Mouse (Mus musculus) midbrain, embryonic 13.5 days (tissue): ENCODE results near the gene Asphd2. TPM values are rescaled to one million over a fixed set of nuclear protein-coding genes. Genes with fewer than 3 reads are reported as not detected.
"Not testable (repeated sequence)": the region's sequence is repeated elsewhere in the genome, so short reads cannot be mapped to it uniquely, and the experiment has no call there.

Experiments
- ATAC-seq: fragments of 200-750 bp; cut with Nextera tagmentation; 2 replicates; pipeline ENCODE4 v1.8.0; 2017; ENCODE audit warnings: mild to moderate bottlenecking, moderate TSS enrichment, moderate library complexity
- H3K27ac ChIP-seq: fragments of 300-500 bp; sonication (generic); 2 replicates; pipeline ENCODE4 v1.5.1; 2015; ENCODE audit warnings: inconsistent platforms, mild to moderate bottlenecking, moderate library complexity
- H3K27me3 ChIP-seq: fragments of 300-500 bp; sonication (generic); 2 replicates; pipeline ENCODE4 v1.6.1; 2015; ENCODE audit warnings: mild to moderate bottlenecking, inconsistent platforms
- H3K36me3 ChIP-seq: fragments of 300-500 bp; sonication (generic); 2 replicates; pipeline ENCODE4 v1.6.1; 2015; ENCODE audit warnings: mild to moderate bottlenecking, inconsistent platforms
- H3K4me1 ChIP-seq: fragments of 300-500 bp; sonication (generic); replicated peaks from 2 replicates; pipeline ENCODE4 v1.6.1; 2015; ENCODE audit warnings: inconsistent platforms
- H3K4me2 ChIP-seq: fragments of 300-500 bp; sonication (generic); replicated peaks from 2 replicates; pipeline ENCODE4 v1.6.1; 2015; ENCODE audit warnings: moderate library complexity, mild to moderate bottlenecking, inconsistent platforms
- H3K4me3 ChIP-seq: fragments of 300-500 bp; sonication (generic); replicated peaks from 2 replicates; pipeline ENCODE4 v1.5.1; 2015; ENCODE audit warnings: mild to moderate bottlenecking, inconsistent platforms
- H3K9ac ChIP-seq: fragments of 300-500 bp; sonication (generic); replicated peaks from 2 replicates; pipeline ENCODE4 v1.6.1; 2015; ENCODE audit warnings: mild to moderate bottlenecking, inconsistent platforms
- H3K9me3 ChIP-seq: fragments of 300-500 bp; sonication (generic); 2 replicates; pipeline ENCODE4 v1.6.1; 2016; ENCODE audit warnings: mild to moderate bottlenecking, inconsistent platforms
- WGBS: fragments of 180-500 bp; shearing (Covaris S2); methylation state at CpG from one replicate; pipeline ENCODE4 v1.1.7; 2015; 5-methylcytosine and 5-hydroxymethylcytosine counted together
- polyA plus RNA-seq: library from polyadenylated mRNA; unstranded; fragments of >200 nt; fragmentation: Nextera tagmentation; extraction: Ambion mirVana; gene quantifications from 2 replicates; pipeline ENCODE4 v1.2.1, GENCODE M21; 2015

The Asphd2 gene
- polyA plus RNA-seq = 37.8 and 47.6 TPM in 2 replicates

DNA sequence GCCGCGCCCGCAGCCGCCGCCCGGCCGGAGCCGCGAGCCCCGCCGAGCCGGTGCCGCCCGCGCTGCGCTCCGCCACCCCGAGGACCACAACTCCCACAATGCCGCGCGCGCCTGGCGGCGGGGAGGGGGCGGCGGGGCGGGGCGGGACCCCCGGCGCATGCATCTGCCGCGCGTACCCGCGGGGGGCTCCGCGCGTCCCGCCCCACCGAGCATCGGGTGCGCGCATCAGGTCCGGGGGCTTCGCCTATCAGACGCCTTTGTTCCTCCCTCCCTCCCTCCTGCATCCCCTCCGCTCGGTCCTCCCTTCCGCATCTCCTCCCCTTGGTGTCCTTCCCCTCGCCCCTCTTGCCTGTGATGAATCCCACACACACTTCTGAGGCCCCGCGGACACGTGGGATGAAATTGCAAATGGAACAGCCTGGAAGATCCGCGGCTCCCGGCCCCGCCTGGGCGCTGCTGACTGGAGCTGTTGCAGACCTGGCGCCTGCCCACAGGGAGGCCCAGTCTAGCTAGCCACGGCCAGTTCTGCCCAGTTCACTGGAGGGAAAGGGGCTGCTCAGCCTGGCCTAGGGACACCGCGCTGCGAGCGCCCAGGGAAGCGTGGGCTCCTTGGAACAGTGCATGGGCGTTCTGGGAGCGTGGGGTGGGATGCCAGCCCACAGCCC, at the start of gene Asphd2:
Gene Asphd2, minus strand, starts transcription at position 88 of the 665 bp plus-strand sequence.
- peaks cover 18% of the 10 kb centered on the region for H3K36me3 ChIP-seq
- H3K4me3 ChIP-seq = peak within 1 kb of the TSS; percentile 74
- H3K4me1 ChIP-seq = peaks cover 51% of the 10 kb centered on the region
- peak within 1 kb of the TSS; percentile 94 for H3K27ac ChIP-seq
- H3K4me2 ChIP-seq = peak within 1 kb of the TSS; percentile 93
- peak within 1 kb of the TSS; percentile 86 for H3K9ac ChIP-seq
- H3K9me3 ChIP-seq = no peaks in the 10 kb centered on the region
- WGBS = under 1% methylated on average over 45 of the region's 67 CpGs
- no peaks in the 10 kb centered on the region for H3K27me3 ChIP-seq
- peak; percentile 90 for ATAC-seq

DNA sequence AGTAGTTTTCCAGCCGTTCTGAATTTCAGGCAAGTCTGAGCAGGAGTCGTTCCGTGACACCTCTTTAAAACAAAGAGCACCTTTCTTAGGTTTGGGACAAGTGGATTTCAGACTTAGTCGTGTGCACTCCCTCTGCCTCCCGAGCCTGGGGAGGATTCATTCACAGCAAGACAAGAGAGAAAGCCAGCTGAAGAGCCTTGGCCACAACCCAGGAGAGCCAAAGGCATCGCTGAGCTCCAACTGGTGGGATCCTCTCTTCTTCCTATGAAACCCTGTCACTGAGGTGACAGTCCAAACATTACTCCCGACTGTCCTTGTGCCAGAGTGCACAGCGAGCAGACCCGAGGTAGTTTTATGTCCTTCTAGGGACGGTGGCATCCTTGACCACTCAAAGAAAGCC, 43.9 kb upstream of the Asphd2 start:
- Histone ChIP-seq H3K9ac (no peak overlapping the region), H3K9me3 (no peaks in the 10 kb centered on the region), H3K36me3 (peaks cover 20% of the 10 kb centered on the region; the same call in 1 of the 2 replicates), H3K27ac (no peak overlapping the region), H3K4me3 (no peak overlapping the region), H3K4me1 (peaks cover 1% of the 10 kb centered on the region), H3K27me3 (no peaks in the 10 kb centered on the region), H3K4me2 (no peak overlapping the region)
- ATAC-seq = no peak
- WGBS = 61% methylated on average over 10 of the region's 10 CpGs

DNA sequence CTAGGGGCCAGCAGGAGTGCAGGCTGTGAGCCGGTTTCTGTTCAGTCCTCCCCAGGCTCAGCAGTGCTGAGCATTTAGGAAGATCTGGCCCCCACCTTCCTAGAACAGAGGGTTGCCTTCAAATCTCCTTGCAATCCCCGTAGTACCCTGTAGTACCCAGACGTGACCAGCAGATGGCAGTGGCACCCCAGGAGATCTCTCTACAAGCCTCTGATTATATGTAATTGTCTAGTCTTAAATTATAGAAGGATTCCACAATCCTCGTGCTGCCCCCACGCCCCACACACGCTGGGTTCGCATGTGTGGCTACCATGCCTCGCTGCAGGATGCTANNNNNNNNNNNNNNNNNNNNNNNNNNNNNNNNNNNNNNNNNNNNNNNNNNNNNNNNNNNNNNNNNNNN, 38.3 kb upstream of the Asphd2 start:
- Histone ChIP-seq H3K27ac (no peak overlapping the region), H3K36me3 (peaks cover 17% of the 10 kb centered on the region), H3K4me1 (peaks cover 22% of the 10 kb centered on the region), H3K27me3 (peaks cover 33% of the 10 kb centered on the region), H3K9me3 (no peaks in the 10 kb centered on the region), H3K4me2 (no peak overlapping the region), H3K9ac (0 out of 2 replicates have a peak overlapping the region, but pooled peaks have one; percentile 4), H3K4me3 (no peak overlapping the region)
- peak; percentile 46 for ATAC-seq
- 1% methylated on average over 8 of the region's 8 CpGs for WGBS

DNA sequence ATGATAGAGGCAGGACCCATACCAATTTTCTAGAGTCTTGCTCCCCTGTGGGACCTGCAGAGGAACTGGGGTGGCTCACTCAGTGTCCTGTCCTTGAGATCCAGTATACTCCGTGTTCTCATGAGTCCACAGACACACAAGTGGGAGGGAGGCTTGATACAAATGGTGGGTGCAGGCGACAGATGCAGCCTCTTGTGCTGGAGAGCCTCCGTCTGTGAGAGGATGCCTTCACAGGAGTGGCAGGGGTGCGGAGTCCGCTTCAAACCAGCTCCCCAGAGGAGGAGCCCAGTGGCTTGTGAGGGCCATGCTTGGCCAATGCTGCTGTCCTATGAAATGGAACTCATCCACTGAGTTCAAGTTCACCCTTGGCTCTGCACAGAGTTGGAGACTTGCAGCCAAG, 37.4 kb upstream of the Asphd2 start:
- H3K27me3 ChIP-seq = peaks cover 37% of the 10 kb centered on the region
- H3K27ac ChIP-seq = no peak overlapping the region
- 45% methylated on average over 5 of the region's 5 CpGs for WGBS
- H3K4me2 ChIP-seq = no peak overlapping the region
- H3K4me3 ChIP-seq = no peak overlapping the region
- ATAC-seq = no peak
- H3K9ac ChIP-seq = 0 out of 2 replicates have a peak overlapping the region, but pooled peaks have one; percentile 1
- H3K4me1 ChIP-seq = peaks cover 22% of the 10 kb centered on the region
- H3K9me3 ChIP-seq = no peaks in the 10 kb centered on the region
- peaks cover 17% of the 10 kb centered on the region for H3K36me3 ChIP-seq

DNA sequence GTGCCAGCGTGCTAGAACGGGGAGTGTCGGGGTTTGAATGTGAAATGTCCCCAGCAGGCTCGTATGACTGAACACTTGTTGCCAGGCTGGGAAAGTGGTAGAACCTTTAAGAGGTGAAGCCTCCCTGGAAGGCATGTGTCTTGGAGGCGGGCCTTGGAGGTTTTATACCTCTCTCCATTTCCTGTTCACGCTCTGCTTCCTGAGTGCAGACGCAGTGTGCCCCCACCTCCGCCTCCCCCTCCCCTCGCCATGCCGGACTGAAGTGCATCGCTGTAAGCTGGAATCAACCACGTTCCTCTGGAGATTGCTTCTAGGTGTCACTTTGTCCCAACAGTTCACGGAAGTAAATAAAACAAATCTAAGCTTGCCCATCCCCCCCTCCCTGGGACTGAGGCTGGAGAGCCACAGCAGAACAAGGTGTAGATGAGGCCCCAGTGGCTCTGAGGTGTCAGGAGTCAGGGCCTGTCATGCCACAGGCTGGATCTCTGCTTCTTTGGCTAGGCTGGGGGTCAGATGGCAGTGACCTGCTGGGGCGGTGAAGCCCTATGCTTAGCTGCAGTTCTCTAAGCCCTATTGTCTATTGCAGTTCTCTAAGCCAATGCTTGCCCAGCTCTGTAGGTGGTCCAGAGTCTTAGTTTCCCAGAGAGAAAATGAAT, 36.6 kb upstream of the Asphd2 start:
- Histone ChIP-seq H3K27me3 (peaks cover 43% of the 10 kb centered on the region), H3K9ac (0 out of 2 replicates have a peak overlapping the region, but pooled peaks have one; percentile 1), H3K36me3 (peaks cover 15% of the 10 kb centered on the region), H3K27ac (no peak overlapping the region), H3K4me2 (no peak overlapping the region), H3K9me3 (no peaks in the 10 kb centered on the region), H3K4me3 (no peak overlapping the region), H3K4me1 (peaks cover 22% of the 10 kb centered on the region)
- 17% methylated on average over 14 of the region's 14 CpGs for WGBS
- no peak for ATAC-seq

DNA sequence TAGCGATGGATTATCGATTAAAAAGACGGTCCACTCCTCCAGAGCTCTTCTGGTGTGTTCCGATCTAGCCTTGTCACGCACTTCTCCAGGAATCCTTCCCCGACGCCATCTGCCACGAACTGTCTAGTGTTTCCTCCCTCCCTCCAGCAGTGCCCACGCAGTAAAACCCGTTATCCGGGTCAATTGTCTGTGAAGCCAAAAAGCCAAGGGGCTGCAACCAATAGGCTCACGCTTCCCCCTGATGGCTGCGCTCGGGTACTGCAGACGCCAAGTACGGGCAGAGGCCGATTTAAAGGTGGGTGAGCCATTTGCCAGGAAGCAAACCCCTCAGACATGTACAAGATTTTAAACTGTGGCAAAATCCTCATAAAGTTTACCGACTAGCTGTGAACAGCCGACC, 34.3 kb upstream of the Asphd2 start:
- peaks cover 26% of the 10 kb centered on the region for H3K4me1 ChIP-seq
- ATAC-seq = peak; percentile 19; the same call in 1 of the 2 replicates
- peaks cover 59% of the 10 kb centered on the region for H3K27me3 ChIP-seq
- no peaks in the 10 kb centered on the region for H3K9me3 ChIP-seq
- no peak overlapping the region for H3K9ac ChIP-seq
- WGBS = 9% methylated on average over 19 of the region's 19 CpGs
- peak overlapping the region; percentile 36 for H3K4me2 ChIP-seq
- H3K36me3 ChIP-seq = peaks cover 6% of the 10 kb centered on the region
- no peak overlapping the region; the same call in 1 of the 2 replicates for H3K4me3 ChIP-seq
- 0 out of 2 replicates have a peak overlapping the region, but pooled peaks have one; percentile 49 for H3K27ac ChIP-seq

DNA sequence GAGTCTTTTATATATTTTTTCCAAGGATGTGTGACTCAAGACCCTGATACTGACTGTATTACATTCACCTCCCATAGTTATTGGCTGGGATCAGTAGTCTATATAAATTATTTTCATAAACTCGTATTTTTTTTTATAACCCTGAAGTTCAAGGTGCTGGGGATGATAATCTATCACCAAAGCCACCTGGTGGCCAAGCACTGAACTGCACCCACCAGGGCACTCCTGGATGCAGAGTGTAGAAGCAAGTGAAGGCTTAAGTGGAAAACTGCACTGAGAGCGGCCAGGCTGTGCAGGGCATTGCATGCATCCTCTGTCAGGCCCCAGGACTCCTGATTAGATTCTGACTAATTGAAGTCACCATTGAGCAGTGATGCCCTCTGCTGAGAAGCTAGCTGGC, 32.6 kb upstream of the Asphd2 start:
- no peaks in the 10 kb centered on the region for H3K9me3 ChIP-seq
- ATAC-seq = peak; percentile 46; the same call in 1 of the 2 replicates
- no peak overlapping the region for H3K4me3 ChIP-seq
- peaks cover 19% of the 10 kb centered on the region for H3K36me3 ChIP-seq
- H3K4me1 ChIP-seq = peaks cover 20% of the 10 kb centered on the region
- H3K9ac ChIP-seq = no peak overlapping the region
- no peak overlapping the region for H3K4me2 ChIP-seq
- 36% methylated on average over 2 of the region's 2 CpGs for WGBS
- no peak overlapping the region for H3K27ac ChIP-seq
- peaks cover 68% of the 10 kb centered on the region for H3K27me3 ChIP-seq

DNA sequence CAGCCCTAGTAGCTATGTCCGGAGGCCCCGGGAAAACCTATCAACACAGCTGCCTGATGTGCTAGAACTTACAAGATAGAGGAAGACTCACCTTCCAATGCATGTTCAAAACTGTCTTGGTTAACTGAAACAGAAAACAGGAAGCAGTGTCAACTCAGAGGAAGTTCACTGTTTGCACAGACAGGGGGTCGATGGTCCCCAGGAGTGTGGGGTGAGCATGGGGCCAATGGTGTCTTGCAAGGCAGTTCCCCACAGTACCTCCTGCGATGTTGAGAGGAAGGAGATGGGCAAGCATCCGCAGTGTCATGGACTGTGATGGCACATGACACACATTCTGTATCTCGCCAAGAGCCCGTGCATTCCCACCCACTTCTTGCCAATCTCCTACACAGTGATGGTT, 32.0 kb upstream of the Asphd2 start:
- Histone ChIP-seq H3K4me3 (no peak overlapping the region), H3K36me3 (peaks cover 24% of the 10 kb centered on the region), H3K27ac (no peak overlapping the region), H3K27me3 (peaks cover 68% of the 10 kb centered on the region), H3K4me1 (peaks cover 14% of the 10 kb centered on the region), H3K9me3 (no peaks in the 10 kb centered on the region), H3K9ac (no peak overlapping the region), H3K4me2 (no peak overlapping the region)
- no peak for ATAC-seq
- 91% methylated on average over 7 of the region's 7 CpGs for WGBS

DNA sequence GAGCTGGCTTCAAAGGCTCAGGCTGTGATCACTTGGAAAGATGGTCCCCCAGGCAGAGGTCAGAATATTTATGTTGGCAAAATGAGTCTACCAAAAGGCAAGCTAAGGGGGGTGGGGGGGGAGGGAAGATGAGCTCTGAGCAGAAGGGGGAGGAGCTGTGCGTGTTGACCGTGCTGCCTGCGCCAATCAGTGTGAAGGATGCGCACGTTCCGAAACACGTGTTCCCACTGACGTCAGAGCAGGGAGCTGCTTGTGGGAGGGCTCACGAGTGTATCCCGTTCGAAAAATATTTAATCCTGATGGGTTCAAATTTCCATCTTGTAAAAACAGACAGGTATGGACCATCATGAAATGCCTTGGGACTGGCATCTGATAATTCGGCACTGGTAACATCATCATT, 24.9 kb upstream of the Asphd2 start:
- Histone ChIP-seq H3K9ac (no peak overlapping the region), H3K27me3 (peaks cover 43% of the 10 kb centered on the region), H3K4me1 (peaks cover 31% of the 10 kb centered on the region), H3K36me3 (peaks cover 38% of the 10 kb centered on the region), H3K9me3 (no peaks in the 10 kb centered on the region), H3K4me2 (no peak overlapping the region), H3K4me3 (no peak overlapping the region), H3K27ac (no peak overlapping the region)
- no peak for ATAC-seq
- WGBS = 30% methylated on average over 12 of the region's 12 CpGs

DNA sequence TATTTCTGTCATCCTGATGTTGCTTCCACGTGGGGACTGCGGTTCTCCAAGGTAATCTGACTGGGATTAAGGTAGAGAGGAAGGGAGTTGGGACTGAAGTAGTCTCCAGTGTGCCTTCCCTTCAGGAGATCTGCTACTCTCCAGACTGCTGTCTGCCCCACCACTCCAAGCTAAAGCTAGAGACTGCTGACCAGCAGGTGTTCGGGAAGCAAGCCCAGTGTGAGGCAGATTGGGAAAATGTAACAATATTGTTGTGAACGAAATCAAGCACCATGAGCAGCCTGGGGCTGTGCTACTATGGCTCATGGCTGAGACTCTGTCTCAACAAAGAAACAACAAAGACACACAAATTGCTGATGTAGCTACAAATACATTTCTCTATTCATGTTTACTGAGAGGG, 23.4 kb upstream of the Asphd2 start:
- no peak for ATAC-seq
- Histone ChIP-seq H3K27ac (peak overlapping the region; percentile 67), H3K4me3 (no peak overlapping the region), H3K9me3 (no peaks in the 10 kb centered on the region; the same call in 1 of the 2 replicates), H3K9ac (no peak overlapping the region), H3K4me1 (peaks cover 29% of the 10 kb centered on the region), H3K36me3 (peaks cover 25% of the 10 kb centered on the region), H3K4me2 (no peak overlapping the region), H3K27me3 (peaks cover 33% of the 10 kb centered on the region)
- 49% methylated on average over 4 of the region's 4 CpGs for WGBS

DNA sequence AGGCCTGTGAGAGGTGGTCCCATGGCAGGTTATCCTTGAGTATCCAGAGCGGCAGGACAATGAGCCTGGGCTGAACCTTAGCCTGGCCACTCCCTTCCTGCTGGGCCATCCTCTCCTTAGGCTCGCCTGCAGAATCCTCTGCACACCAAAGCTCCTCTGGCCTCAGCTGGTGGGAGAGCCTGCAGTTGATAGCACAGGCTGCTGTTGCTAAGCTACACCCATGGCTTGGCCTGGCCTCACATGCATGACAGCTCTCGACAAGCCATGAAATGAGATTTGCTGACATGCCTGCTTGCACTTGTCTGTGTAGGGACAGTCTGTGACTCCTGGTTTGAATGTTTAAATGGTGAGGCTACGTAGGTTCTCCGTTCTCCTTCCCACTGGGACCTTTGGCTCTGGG, 22.0 kb upstream of the Asphd2 start:
- Histone ChIP-seq H3K9me3 (no peaks in the 10 kb centered on the region; the same call in 1 of the 2 replicates), H3K27me3 (peaks cover 21% of the 10 kb centered on the region), H3K4me2 (no peak overlapping the region), H3K9ac (0 out of 2 replicates have a peak overlapping the region, but pooled peaks have one; percentile 11), H3K27ac (peak overlapping the region; percentile 67), H3K36me3 (peaks cover 15% of the 10 kb centered on the region), H3K4me3 (no peak overlapping the region), H3K4me1 (peaks cover 40% of the 10 kb centered on the region)
- 11% methylated on average over 5 of the region's 5 CpGs for WGBS
- peak; percentile 89 for ATAC-seq

DNA sequence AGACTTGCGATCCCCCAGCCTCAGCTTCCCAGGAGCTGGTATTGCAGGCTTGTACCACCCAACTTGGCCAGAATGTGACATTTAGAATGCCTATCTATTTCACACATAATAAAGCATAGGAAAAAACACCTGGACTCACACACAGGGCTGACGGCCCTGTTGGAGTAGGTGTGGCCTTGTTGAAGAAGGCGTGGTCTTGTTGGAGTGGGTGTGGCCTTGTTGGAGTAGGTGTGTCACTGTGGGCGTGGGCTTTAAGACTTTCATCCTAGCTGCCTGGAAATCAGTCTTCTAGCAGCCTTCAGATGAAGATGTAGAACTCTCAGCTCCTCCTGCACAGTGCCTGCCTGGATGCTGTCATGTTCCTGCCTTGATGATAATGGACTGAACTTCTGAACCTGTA, 18.1 kb upstream of the Asphd2 start:
- ATAC-seq, H3K36me3 ChIP-seq, H3K4me2 ChIP-seq, H3K9ac ChIP-seq, H3K4me3 ChIP-seq, H3K27me3 ChIP-seq, H3K9me3 ChIP-seq: not testable (repeated sequence)
- peaks cover 64% of the 10 kb centered on the region for H3K4me1 ChIP-seq
- 86% methylated on average over 4 of the region's 4 CpGs for WGBS
- peak overlapping the region; percentile 93 for H3K27ac ChIP-seq
